Mouse (Mus musculus): ENCODE results near the gene Hck. TPM values are rescaled to one million over a fixed set of nuclear protein-coding genes. Genes with fewer than 3 reads are reported as not detected.

Gene Hck
- total and polyA plus RNA-seq, 3 experiments = 0.05 TPM; not detected in 2

GRCm38 (mm10) chr2:153111298-153111697 lies 3.0 kb downstream of the Hck start:
- H3K4me3 ChIP-seq (ENCODE audit: low read depth, low read length) = no peak overlapping the region
- TF ChIP-seq TAL1 (conservative IDR thresholded peaks at IDR 0.05; ENCODE audit: low read depth, low read length) (no peak), GATA1 (IDR thresholded peaks at IDR 0.05; ENCODE audit: borderline replicate concordance, low read length) (no peak), GATA2 (IDR thresholded peaks at IDR 0.05; ENCODE audit: borderline replicate concordance, low read depth, low read length) (no peak), POLR2AphosphoS5 (IDR thresholded peaks at IDR 0.05; ENCODE audit: insufficient replicate concordance, low read depth, low read length) (no peak), CTCF (IDR thresholded peaks at IDR 0.05; ENCODE audit: low read depth, low read length) (no peak)
- ATAC-seq (ENCODE audit: extremely low read depth, insufficient number of reproducible peaks, low FRiP score, poor library complexity, severe bottlenecking) = no peak
- peaks cover 48% of the 10 kb centered on the region for H3K27me3 ChIP-seq (ENCODE audit: insufficient read depth, low read length)
- H3K36me3 ChIP-seq (replicated peaks) = no peaks in the 10 kb centered on the region
- no peaks in the 10 kb centered on the region for H3K4me1 ChIP-seq (ENCODE audit: insufficient read depth, low read depth, low read length)
- H3K9me3 ChIP-seq (replicated peaks) = no peaks in the 10 kb centered on the region
- DNase-seq (ENCODE audit: low spot score) = no peak

GRCm38 (mm10) chr2:153115679-153116081 lies 7.4 kb downstream of the Hck start:
- H3K9me3 ChIP-seq (replicated peaks) = no peaks in the 10 kb centered on the region
- no peak overlapping the region for H3K4me3 ChIP-seq (ENCODE audit: low read depth, low read length)
- no peaks in the 10 kb centered on the region for H3K36me3 ChIP-seq (replicated peaks)
- peaks cover 21% of the 10 kb centered on the region for H3K27me3 ChIP-seq (ENCODE audit: insufficient read depth, low read length)
- TF ChIP-seq TAL1 (conservative IDR thresholded peaks at IDR 0.05; ENCODE audit: low read depth, low read length) = no peak
- no peak for TF ChIP-seq GATA2 (IDR thresholded peaks at IDR 0.05; ENCODE audit: borderline replicate concordance, low read depth, low read length)
- TF ChIP-seq POLR2AphosphoS5 (IDR thresholded peaks at IDR 0.05; ENCODE audit: insufficient replicate concordance, low read depth, low read length) = no peak
- no peak for TF ChIP-seq GATA1 (IDR thresholded peaks at IDR 0.05; ENCODE audit: borderline replicate concordance, low read length)
- no peak for TF ChIP-seq CTCF (IDR thresholded peaks at IDR 0.05; ENCODE audit: low read depth, low read length)
- H3K4me1 ChIP-seq (ENCODE audit: insufficient read depth, low read depth, low read length) = no peaks in the 10 kb centered on the region
- ATAC-seq (ENCODE audit: extremely low read depth, insufficient number of reproducible peaks, low FRiP score, poor library complexity, severe bottlenecking) (no peak), DNase-seq (ENCODE audit: low spot score) (no peak)

GRCm38 (mm10) chr2:153117051-153117486 lies 8.8 kb downstream of the Hck start:
- no peak for ATAC-seq (ENCODE audit: extremely low read depth, insufficient number of reproducible peaks, low FRiP score, poor library complexity, severe bottlenecking)

GRCm38 (mm10) chr2:153119488-153119887 lies 11.2 kb downstream of the Hck start:
- Histone ChIP-seq H3K4me3 (ENCODE audit: low read depth, low read length) (no peak overlapping the region), H3K27me3 (ENCODE audit: insufficient read depth, low read length) (peaks cover 27% of the 10 kb centered on the region), H3K4me1 (ENCODE audit: insufficient read depth, low read depth, low read length) (no peaks in the 10 kb centered on the region), H3K36me3 (replicated peaks) (no peaks in the 10 kb centered on the region), H3K9me3 (replicated peaks) (no peaks in the 10 kb centered on the region)
- DNase-seq (ENCODE audit: low spot score) = no peak
- no peak for ATAC-seq (ENCODE audit: extremely low read depth, insufficient number of reproducible peaks, low FRiP score, poor library complexity, severe bottlenecking)
- TF ChIP-seq POLR2AphosphoS5 (IDR thresholded peaks at IDR 0.05; ENCODE audit: insufficient replicate concordance, low read depth, low read length) (no peak), TAL1 (conservative IDR thresholded peaks at IDR 0.05; ENCODE audit: low read depth, low read length) (no peak), CTCF (IDR thresholded peaks at IDR 0.05; ENCODE audit: low read depth, low read length) (no peak)

More at GRCm38 (mm10) chr2:153117051-153117486, 8.8 kb downstream of the Hck start:
- Histone ChIP-seq H3K36me3 (replicated peaks) (no peaks in the 10 kb centered on the region), H3K27me3 (ENCODE audit: insufficient read depth, low read length) (peaks cover 25% of the 10 kb centered on the region), H3K4me3 (ENCODE audit: low read depth, low read length) (no peak overlapping the region), H3K9me3 (replicated peaks) (no peaks in the 10 kb centered on the region), H3K4me1 (ENCODE audit: insufficient read depth, low read depth, low read length) (no peaks in the 10 kb centered on the region)
- DNase-seq (ENCODE audit: low spot score) = no peak
- no peak for TF ChIP-seq POLR2AphosphoS5 (IDR thresholded peaks at IDR 0.05; ENCODE audit: insufficient replicate concordance, low read depth, low read length)
- no peak for TF ChIP-seq CTCF (IDR thresholded peaks at IDR 0.05; ENCODE audit: low read depth, low read length)
- TF ChIP-seq GATA1 (IDR thresholded peaks at IDR 0.05; ENCODE audit: borderline replicate concordance, low read length) = no peak
- TF ChIP-seq TAL1 (conservative IDR thresholded peaks at IDR 0.05; ENCODE audit: low read depth, low read length) = no peak
- TF ChIP-seq GATA2 (IDR thresholded peaks at IDR 0.05; ENCODE audit: borderline replicate concordance, low read depth, low read length) = no peak

GRCm38 (mm10) chr2:153120126-153120525 lies 11.9 kb downstream of the Hck start:
- TF ChIP-seq GATA2 (IDR thresholded peaks at IDR 0.05; ENCODE audit: borderline replicate concordance, low read depth, low read length) = no peak
- TF ChIP-seq GATA1 (IDR thresholded peaks at IDR 0.05; ENCODE audit: borderline replicate concordance, low read length) = no peak
- no peak for TF ChIP-seq CTCF (IDR thresholded peaks at IDR 0.05; ENCODE audit: low read depth, low read length)
- TF ChIP-seq POLR2AphosphoS5 (IDR thresholded peaks at IDR 0.05; ENCODE audit: insufficient replicate concordance, low read depth, low read length) = no peak
- no peak for TF ChIP-seq TAL1 (conservative IDR thresholded peaks at IDR 0.05; ENCODE audit: low read depth, low read length)
- H3K4me3 ChIP-seq (ENCODE audit: low read depth, low read length) = no peak overlapping the region
- DNase-seq (ENCODE audit: low spot score) (no peak), ATAC-seq (ENCODE audit: extremely low read depth, insufficient number of reproducible peaks, low FRiP score, poor library complexity, severe bottlenecking) (no peak)
- no peaks in the 10 kb centered on the region for H3K9me3 ChIP-seq (replicated peaks)
- no peaks in the 10 kb centered on the region for H3K4me1 ChIP-seq (ENCODE audit: insufficient read depth, low read depth, low read length)
- no peaks in the 10 kb centered on the region for H3K36me3 ChIP-seq (replicated peaks)
- H3K27me3 ChIP-seq (ENCODE audit: insufficient read depth, low read length) = peaks cover 25% of the 10 kb centered on the region

- Histone ChIP-seq H3K4me3 (ENCODE audit: low read depth, low read length) (no peak overlapping the region), H3K4me1 (ENCODE audit: insufficient read depth, low read depth, low read length) (no peaks in the 10 kb centered on the region), H3K36me3 (replicated peaks) (no peaks in the 10 kb centered on the region), H3K9me3 (replicated peaks) (no peaks in the 10 kb centered on the region), H3K27me3 (ENCODE audit: insufficient read depth, low read length) (peaks cover 26% of the 10 kb centered on the region)
- no peak for TF ChIP-seq GATA2 (IDR thresholded peaks at IDR 0.05; ENCODE audit: borderline replicate concordance, low read depth, low read length)
- no peak for TF ChIP-seq CTCF (IDR thresholded peaks at IDR 0.05; ENCODE audit: low read depth, low read length)
- TF ChIP-seq TAL1 (conservative IDR thresholded peaks at IDR 0.05; ENCODE audit: low read depth, low read length) = no peak
- TF ChIP-seq POLR2AphosphoS5 (IDR thresholded peaks at IDR 0.05; ENCODE audit: insufficient replicate concordance, low read depth, low read length) = no peak
- TF ChIP-seq GATA1 (IDR thresholded peaks at IDR 0.05; ENCODE audit: borderline replicate concordance, low read length) = no peak
- ATAC-seq (ENCODE audit: extremely low read depth, insufficient number of reproducible peaks, low FRiP score, poor library complexity, severe bottlenecking) (no peak), DNase-seq (ENCODE audit: low spot score) (no peak)
Measured at GRCm38 (mm10) chr2:153121821-153122615, 13.8 kb downstream of the Hck start.

Data from G1E (cell line).